Mouse (Mus musculus): ENCODE measurements around the gene Bicc1.

GRCm38 (mm10) chr10:71144191-71144590 lies 15.3 kb downstream of the Bicc1 start:
- no peak for TF ChIP-seq POLR2A (IDR thresholded peaks at IDR 0.05; ENCODE audit: low read depth, low read length)
- no peak for TF ChIP-seq CTCF (conservative IDR thresholded peaks at IDR 0.05; ENCODE audit: insufficient read depth, insufficient read length, low read depth, low read length)
